Mouse (Mus musculus): Measurements from ENCODE around the gene Mex3a.
A peak's percentile ranks its signal among the peaks of the same experiment; 100 is the strongest.

The Mex3a gene

DNA sequence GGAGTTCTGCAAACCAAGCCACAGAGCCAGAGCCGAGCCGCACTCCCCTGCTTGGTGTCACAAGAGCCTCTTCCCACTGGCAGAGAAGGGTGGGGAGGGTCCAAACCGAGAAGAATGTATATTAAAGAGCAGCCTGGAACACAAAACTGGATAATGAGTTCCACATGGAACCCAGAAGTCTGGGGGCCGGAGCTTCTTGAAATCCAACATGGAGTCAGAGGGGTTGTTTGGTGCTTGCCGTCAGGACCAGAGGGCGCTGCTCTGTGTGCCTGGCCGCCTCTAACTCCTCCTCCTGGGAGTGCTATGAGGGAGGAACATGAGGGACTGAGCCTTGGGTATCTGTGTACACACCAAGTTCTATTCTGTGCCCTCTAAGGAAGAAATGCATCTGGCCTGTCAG lies 26.4 kb upstream of the Mex3a start:
- no peak for DNase-seq

DNA sequence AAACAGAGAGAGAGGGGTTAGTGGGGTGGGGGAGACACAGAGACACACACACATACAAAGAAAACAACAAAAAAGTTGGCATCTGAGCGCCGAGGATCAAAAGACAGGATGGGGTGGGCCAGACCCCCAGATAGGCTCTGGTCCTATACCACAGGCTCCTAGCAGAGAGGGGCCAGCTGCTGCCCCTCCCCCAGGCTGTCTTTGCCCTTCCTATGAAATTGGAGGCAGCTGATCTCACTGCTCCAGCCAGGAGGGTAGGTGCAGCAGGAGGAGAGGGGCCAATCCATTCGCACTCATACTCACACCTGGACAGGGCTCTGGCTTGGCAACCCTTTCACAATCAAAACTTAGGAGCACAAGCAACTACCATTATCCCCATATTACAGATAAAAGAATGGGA lies 22.9 kb upstream of the Mex3a start:
- no peak for DNase-seq

DNA sequence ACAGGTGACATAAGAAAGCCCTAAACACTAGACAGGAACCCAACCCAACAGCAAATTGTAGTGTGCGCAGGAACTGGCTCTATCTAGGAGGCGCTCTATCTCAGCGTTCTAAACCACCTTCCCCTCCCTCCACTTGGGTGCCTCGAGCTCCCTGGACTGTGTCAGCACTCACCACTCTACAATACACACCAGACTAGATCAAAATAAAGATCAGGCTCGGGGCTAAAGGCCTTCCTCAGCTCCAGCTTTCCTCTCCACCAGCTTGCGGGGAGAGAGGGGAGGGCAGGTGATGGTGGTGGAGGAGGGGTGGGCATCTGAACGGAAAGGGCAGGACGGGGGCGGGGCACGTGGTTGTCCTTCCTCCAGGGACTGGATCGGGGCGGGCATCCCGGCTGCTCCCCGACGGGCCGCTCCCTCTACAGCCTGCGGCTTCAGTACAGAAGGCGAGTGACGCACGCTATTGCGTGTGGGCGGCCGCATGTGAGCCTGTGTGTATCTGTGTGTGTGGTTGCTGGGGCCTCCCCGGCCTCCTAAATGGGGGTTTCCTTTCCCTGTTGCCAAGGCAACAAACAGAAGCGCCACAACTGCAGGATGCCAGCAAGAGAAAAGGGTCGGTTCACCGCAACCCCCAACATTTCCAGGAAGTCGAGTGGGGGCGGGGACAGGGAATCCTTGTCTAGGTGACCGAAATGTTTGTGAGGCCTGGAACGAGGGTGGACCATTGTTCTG lies 22.3 kb upstream of the Mex3a start, which contains the start of gene Lmna:
Lmna (minus strand) TSS at position 265 of the 729 bp plus-strand sequence.
- peak; percentile 95 for DNase-seq

DNA sequence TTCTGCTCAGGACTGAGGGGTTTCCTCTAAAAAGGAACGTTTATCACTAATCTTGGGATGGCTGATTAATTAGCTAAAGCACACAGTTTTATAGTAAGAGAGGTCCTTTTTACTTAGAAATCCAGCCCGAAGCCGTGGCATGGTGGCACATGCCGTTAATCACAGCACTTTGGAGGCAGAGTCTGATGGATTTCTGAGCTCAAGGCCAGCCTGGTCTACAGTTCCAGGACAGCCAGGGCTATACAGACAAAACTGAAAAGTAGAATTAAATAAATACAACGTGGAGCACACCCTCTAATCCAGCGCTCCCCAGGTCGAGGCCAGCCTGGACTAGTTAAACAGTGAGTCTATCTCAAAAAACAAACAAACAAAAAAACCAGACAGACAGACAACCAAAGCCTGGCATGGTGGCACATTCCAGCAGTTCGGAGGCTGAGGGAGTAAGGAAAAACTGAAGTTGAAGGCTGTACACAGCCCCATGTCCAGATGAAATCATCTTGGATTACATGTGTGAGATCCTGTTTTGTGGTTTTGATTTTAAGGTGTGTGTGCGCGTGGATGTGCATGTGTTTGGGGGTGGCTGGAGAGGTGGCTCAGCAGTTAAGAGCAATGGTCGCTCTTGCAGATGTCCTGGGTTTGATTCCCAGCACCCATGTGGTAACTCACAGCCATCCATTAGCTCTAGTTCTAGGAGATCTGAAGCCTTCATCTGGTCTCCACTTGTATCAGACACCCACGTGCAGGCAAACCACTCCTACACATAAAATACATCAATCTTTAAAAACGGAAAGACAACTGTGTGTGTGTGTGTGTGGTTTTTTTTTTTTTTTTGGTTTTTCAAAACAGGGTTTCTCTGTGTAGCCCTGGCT lies 21.5 kb upstream of the Mex3a start:
- no peak for DNase-seq

DNA sequence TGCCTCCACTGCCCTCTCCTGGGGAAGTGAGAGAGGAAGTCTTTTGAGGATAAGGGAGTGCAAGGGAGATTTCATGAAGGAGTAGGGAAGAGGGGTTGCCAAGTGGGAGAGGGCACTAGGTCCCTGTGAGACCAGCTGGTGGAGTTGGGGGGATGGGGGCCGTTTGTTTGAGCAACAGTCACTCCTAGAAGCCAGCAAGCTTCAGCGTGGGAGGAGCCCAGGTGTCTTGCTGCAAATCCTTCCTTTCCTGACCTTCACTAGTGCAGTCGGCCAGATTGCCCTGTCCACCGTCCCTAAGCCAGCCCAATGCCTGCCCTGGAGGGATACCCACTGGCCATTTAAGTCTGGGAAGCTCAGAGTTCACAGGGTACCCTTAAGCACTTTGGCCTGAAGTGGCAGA lies 20.6 kb upstream of the Mex3a start:
- no peak for DNase-seq

DNA sequence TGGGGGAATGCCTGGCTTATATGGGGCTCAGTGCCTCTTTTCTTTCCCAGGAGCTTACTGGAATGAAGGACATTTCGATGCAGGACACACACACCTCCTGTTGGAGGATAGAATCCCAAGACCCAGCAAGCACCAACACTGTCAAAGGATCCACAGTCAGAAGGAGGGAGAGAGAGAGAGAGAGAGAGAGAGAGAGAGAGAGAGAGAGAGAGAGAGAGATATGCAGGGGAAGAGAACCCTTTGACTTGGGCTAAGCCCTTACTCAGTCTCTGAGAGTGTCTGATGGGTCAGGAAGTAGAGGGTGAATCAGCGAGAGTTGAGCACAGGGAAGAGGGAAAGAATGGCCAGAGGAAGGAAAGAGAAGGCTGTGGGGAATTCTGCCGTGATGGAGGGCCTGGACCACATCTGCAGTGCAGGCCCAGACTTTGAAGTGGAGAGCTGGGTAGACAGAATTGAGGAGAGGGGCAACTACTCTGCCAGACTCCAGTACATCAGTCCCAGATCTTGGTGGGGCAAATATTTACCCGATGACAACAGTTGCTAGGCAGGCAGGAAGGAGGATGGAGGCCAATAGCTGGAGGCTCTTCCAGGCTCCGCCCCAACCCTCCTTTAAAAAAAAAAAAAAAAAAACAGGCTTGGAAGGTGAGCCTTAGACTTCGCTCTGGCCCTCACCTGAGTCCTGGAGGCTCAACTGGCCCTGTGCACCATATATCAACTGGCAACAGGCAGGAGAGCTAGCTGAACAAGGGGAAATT lies 19.9 kb upstream of the Mex3a start:
- no peak for DNase-seq

DNA sequence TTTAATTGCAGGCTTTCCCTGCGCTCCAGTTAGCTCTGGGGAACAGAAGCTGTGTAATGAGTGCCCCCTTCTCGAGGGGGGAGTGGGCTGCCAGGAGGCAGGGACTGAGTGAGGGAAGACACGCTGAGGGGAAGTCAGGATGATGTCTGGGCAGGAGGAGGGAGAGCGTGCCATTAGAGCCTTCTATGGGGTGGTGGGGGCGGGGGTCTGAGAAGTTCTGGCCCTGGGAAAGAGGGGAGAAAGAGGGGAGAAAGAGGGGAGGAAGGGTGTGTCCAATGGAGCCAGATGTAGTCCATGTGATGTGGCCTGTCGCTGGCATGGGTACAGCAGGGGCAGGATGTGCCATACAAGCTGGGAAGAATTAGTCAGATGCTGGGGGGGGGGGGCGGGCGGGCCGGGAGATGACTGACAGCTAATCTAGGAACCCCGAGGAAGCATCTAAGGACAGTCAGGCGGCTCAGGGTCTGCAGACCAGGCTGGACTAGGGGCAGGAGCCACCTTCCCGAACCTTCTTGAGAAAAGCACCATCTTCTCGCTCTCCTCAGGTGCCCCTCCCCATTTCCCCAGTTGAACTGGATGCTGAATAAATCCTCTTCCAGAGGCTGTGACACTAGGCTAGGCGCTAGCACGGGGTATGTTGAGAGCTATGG lies 19.2 kb upstream of the Mex3a start:
- DNase-seq = no peak

DNA sequence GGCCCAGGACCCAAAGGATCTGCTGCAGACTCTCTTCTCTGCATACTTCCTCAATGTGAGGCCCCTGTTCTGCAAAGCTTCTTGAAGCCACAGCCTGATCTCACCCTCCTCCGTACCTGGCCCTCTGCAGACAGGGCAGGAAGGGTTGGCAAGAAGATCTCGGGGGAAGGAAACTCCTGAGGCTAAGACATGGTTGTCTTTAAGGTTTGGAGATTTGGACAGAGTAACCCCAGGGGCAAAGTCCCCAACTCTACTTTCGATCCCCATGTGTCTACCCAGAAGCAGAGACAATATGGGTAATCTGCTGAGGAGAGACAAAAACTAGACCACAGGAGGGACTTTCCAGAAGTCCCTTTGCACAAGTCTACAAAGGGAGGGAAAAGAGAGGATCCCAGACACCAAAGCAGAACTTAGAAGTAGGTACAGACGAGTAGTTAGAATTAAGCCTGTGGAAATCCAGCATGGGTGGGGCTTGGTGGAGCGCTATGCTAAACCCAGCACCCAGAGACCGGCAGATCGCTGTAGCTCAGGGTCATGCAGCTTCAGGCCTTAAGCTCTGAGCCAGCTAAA lies 18.6 kb upstream of the Mex3a start:
- no peak for DNase-seq

DNA sequence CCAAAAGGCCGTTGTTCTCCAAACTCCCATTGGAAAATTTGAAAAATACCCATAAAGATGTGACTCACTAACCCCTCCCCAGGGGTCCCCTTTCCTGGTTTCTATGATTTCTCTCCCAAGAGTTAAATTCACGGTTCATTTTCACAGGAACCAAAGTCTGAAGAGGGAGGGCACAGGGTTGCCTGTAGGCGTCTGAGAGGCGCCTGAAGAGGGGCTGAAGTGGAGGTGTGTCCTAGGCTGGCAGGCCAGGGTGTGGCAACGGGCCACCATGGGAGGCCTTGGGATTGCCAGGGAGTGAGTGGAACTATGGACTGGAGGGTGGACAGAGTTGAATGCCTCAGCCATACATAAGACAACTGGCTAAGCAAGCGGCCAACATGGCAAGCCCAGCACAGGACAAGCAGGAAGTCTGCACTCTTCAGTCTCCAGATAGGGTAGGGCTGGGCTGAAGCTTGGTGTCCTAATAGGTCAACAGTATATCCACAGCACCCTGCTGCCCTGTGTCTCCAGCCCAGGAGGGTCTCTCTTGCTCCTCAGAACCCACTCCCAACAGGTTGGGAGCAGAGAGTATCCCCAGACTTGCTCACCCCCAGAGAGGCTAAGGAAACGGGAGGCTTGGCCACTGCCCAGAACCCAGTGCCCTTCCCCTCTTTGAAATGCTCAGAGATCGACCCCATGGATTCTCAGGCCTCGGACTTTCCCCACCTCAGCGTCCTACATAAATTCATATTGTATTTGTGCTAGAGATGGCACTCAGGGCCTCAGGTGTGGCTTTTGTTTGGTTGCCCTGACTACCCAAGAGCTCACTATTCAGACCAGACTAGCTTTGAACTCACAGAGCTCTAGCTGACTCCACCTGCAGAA lies 17.7 kb upstream of the Mex3a start:
- DNase-seq = no peak

DNA sequence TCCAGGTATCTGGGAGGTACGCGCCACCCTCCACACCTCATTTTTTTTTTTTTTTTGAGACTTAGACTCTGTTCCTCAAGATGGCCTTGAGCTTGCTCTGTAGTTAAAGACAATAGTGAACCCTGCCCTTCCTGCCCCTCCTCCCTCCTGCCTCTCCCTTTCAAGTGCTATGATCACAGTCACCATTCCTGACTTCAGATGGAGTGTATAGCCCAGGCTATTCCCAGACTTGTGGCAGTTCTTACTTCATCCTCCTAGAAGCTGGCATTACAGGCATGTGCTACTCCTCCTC lies 17.2 kb upstream of the Mex3a start:
- DNase-seq = no peak

DNA sequence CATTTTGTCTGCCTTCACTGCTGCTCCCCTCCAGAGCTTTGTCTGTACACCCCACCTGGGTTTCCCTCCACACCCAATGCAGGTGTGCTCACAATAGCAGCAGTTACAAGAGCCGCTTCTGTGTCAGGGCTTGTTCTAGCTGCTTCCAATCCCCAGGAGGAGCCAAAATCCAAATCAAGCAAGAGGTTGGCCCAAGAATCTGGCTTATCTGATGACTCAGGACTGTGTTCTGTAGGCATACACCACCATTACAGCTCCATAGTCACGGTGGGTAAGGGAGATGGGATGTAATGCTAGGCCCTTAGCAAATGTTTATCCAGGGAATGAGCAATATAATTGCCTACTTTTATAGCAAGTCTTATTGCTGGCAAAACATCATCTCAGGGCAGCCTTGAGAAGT lies 15.8 kb upstream of the Mex3a start:
- DNase-seq = no peak

DNA sequence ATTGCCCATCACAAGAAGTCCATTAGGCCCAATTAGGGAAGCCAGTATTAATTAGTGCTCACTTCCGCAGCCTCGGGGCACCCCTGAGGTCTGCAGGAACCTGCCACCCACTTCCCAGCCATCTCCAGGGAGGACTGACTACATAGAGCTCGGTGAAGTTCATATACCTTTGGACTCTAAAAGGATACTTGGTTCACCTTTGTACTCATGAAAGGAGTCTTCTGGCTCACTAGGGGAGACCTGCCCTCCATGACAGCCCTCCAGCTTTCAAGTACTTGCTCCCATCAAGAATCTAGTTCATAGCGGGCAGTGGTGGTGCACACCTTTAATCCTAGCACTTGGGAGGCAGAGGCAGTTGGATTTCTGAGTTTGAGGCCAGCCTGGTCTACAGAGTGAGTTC lies 13.8 kb upstream of the Mex3a start:
- DNase-seq = peak; percentile 52

DNA sequence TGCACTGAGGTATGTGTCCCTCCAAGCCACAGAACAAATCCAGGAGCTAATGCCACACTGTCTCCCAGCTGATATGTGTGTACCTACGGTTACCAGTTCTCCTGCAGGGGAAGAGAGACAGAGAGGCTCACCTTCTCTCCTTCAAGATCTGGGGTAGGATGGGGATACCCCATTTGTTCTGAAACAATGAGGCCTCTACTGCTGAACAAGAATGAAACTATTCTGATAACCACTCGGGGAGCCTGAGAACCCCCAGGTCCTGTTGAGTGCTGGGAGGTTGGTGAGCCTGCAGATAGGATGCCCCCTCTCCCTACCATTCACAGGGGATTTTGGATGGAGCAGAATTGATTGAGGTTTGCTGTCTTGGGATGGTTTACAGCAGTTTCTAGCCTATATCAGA lies 12.1 kb upstream of the Mex3a start:
- DNase-seq = no peak

DNA sequence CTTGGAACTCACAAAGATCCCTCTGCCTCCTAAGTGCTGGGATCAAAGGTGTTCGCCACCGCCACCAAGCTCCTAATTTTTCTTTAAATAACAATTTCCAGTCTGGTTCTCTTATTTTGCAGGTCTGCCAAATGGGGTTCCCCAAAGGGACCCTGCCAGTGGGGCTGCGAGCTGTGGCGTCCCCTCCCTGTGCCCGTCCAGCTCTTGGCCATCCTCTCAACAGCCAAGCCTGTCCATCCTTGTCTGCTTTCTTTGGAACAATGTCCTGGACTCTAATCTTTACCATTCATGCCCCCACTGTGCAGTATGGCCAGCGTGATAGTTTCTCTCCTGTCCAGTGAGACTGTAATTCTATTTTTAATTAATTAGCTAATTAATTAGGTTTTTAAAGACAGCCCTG lies 11.0 kb upstream of the Mex3a start:
- DNase-seq = no peak

DNA sequence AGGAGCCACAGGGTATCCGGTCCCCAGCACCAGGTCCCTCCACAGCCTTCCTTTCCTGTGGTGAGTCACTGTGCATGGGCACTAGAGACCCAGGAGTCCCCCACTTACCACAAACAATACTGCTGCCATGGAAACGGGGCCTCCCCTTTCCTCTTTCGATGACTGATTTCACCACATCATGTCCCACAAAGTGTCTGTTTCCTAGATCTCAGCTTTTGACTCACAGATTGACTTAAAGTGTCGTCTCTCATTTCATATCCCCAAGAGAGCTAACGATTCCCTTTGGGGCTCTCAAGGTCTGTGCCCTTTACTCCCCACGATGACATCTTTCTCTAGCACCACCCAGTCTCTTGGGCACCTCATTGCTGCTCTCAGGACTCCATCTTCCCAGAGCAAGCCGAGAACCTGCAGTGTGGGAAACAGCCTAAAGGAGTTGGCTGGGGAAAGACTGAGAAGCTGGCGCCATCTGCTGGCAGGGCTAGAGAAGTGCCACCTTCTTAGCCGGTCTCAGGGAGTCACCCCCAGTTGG lies 10.3 kb upstream of the Mex3a start:
- DNase-seq = peak; percentile 79

DNA sequence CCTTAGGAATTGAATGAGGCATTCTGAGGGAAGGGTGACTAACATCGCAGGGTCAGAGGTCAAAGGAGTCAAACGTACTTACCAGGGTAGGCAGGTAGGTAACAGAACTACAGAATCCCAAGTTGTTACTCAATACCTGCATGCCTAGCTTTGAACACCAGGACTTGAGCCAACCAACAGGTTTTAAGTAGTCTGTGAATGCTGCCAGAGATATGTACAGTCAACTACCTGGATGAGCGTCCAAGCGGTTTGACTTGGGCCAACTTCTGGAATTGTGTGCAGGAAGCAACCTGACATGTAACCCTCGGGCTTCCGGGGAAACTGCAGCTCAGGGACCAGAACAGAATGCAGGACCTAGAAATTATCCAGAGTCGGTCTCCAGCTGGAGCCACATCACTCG lies 9.2 kb upstream of the Mex3a start:
- DNase-seq = no peak

DNA sequence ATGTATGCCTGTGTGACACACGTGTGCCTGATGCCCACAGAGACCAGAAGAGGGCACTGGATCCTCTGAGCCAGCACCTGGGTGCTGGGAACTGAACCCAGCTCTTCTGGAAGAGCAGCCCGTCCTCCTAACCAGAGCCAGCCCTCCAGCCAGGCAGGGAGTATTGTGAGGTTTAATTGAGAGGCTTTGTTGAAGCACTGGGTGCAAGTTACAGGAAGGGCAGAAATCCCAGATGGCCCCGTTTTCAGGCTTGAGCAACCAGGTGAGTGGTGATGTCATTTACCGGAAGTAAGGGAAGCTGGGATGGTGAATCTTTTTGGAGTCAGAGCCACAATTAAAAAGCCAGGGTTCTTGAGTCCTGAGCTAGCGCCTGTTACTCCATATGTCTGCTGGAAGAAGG lies 7.2 kb upstream of the Mex3a start:
- DNase-seq = no peak

DNA sequence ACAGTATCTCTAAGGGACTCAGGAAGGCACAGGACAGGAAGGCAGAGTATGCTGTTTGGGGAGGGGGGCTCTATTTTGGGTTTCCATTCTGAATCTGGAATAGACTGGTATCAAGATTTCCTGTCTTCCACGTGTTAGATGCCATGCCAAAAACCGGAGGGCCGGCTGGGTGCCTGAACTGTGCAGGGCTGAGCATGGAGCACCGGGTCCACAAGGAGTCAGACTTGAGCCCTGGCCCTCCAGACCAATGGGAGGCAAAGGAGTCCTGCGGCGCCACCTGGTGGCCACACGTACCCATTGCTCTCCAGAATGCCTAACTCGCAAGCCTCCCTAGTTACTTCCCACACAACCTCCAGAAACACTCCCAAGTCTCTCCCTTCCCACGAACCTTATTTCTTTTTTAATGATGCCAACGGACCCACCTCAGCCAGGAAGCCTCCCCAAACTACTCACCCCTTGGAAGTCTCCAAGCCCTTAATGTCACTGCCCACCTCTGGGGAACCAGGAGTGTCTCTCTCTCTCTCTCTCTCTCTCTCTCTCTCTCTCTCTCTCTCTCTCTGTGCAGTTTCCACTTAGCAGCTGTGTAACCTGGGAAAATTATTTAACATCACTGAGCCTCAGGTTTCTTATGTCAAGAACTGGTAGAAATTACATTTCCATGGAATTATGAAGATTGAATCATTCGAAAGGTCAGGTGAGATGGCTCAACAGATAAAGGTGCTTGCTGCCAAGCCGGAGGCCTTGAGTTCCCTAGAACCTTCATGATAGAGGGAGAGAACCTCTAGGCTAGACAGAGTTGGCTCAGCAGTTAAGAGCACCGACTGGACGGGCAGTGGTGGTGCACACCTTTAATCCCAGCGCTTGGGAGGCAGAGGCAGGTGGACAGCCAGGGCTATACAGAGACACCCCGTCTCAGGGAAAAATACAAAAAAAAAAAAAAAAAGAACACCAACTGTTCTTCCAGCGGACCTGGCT lies 5.8 kb upstream of the Mex3a start:
- peak; percentile 93 for DNase-seq

DNA sequence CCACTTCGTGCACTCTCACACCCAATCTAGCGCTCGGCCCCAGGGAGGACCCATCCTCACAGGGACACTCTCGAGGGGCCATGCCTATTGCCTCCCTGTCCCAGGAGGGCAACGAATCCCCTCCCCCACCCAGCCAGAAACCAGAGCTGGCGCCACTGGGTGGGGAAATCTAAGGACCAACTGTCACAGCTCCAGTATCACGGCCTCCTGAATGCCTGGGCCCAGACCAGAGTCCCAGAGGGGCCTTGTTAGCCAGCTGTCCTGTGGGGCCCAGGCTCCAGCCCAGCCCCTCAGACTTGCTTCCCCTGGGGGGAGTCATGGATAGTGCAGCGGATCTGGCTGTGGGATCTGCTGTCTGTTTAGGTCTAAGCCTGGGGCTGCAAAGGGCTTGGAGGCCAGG lies 4.6 kb upstream of the Mex3a start:
- DNase-seq = no peak

DNA sequence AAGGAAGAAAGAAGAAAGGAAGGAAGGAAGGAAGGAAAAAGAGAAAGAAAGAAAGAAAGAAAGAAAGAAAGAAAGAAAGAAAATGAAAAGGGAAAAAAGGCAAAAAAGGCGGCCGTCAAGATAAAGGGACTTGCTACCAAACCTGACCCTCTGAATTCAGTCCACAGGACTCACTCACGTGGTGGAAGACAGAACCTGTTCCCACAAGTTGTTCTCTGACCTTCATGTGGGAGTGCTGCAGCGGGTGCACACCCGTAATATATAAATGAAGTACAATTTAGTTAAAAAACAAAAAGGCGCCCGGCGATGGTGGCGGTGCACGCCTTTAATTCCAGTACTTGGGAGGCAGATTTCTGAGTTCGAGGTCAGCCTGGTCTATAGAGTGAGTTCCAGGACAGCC lies 3.5 kb upstream of the Mex3a start:
- no peak for DNase-seq
